Mouse (Mus musculus): ENCODE measurements around the gene Nkx2-5. TPM values are rescaled to one million over a fixed set of nuclear protein-coding genes. Genes with fewer than 3 reads are reported as not detected.

The Nkx2-5 gene
- polyA plus RNA-seq, 1 experiment: not detected

DNA sequence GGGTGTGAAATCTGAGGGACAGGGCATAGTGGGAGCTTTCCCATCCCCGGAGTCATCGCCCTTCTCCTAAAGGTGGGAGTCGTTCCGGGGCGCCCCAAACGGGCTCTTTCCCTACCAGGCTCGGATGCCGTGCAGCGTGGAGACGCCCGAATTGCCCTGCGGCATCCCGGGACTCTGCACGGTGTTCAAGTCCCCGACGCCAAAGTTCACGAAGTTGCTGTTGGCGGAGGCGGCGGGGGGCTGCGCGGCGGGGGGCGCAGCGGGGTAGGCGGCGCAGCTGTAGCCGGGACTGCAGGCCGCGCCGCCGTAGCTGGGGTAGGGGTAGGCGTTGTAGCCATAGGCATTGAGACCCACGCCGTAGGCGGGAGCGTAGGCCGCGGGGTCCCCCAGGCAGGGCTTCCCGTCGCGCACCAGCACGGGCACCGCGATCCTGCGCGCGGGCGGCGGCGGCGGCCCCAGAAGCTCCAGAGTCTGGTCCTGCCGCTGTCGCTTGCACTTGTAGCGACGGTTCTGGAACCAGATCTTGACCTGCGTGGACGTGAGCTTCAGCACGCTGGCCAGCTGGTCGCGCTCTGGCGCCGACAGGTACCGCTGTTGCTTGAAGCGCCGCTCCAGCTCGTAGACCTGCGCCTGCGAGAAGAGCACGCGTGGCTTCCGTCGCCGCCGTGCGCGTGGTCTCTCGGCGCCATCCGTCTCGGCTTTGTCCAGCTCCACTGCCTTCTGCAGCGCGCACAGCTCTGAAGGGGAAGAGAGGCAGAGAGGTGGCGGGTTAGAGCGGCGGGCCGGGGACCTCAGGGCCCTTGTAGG lies 5.7 kb downstream of the Nkx2-5 start:
- WGBS: under 1% methylated on average over 87 of the region's 87 CpGs
- DNase-seq (ENCODE audit: low read depth, low spot score): no peak

GRCm38 (mm10) chr17:26838191-26838910 lies 6.5 kb downstream of the Nkx2-5 start:
- DNase-seq (ENCODE audit: low read depth, low spot score): no peak
- 2% methylated on average over 37 of the region's 37 CpGs for WGBS

DNA sequence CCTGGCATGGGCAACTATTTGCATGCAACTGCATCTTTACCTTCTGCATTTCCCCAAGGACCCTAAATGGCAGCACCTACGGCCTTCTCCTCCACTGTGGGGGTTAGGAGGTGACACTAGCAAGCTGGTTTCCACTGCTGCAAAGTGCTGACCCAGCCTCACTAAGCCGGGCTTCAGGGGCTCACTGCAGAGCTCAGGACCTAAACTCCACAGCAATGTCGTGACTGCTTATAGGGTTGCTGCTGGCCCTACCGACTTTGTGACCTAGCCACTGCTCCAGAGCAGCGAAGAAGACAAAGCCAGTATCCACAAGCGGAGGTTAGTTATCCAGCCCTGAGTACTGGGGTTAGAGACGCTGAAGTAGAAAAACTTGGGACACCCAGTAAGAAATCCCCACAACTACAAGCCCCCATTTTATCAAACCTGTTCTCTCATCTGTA lies 7.2 kb downstream of the Nkx2-5 start:
- 9% methylated on average over 7 of the region's 7 CpGs for WGBS
- DNase-seq (ENCODE audit: low read depth, low spot score): no peak

DNA sequence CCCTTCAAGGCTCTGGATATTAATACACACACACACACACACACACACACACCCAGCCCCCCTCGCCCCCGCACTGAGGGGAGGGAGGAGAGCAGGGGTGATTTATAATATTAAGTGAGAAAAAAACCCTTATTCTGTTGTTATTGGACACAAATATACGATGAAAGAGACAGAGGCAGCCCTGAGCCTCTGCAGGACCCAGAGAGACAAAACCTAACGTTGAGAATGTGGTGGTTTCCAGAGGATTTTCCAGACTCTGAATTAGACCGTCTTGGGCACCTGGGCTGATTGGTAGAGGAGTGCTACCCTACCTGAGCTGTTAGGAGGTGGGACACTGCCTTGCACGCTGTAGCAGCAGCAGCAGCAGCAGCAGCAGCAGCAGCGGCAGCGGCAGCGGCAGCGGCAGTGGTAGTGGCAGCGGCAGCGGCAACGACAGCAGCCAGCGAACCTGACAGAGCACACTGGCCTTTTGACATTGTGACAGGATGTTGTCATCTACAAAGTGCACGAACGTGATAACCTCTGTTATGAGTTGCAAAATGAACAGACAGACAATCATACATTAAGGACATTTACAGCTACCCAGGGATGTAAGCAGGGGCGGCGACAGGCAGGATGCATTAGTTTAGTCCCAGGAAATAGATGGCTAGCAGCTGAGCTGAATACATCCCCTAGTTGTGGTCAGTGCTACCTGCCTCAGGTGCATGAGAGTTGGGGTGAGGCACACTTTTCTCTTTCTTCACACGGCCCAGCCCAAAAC lies 7.8 kb downstream of the Nkx2-5 start:
- DNase-seq (ENCODE audit: low read depth, low spot score): no peak

GRCm38 (mm10) chr17:26836377-26836776 lies 8.4 kb downstream of the Nkx2-5 start:
- WGBS: 50% methylated on average over 5 of the region's 5 CpGs
- DNase-seq (ENCODE audit: low read depth, low spot score): no peak

More for the DNA sequence above, 7.8 kb downstream of the Nkx2-5 start:
- WGBS: 8% methylated on average over 19 of the region's 19 CpGs

DNA sequence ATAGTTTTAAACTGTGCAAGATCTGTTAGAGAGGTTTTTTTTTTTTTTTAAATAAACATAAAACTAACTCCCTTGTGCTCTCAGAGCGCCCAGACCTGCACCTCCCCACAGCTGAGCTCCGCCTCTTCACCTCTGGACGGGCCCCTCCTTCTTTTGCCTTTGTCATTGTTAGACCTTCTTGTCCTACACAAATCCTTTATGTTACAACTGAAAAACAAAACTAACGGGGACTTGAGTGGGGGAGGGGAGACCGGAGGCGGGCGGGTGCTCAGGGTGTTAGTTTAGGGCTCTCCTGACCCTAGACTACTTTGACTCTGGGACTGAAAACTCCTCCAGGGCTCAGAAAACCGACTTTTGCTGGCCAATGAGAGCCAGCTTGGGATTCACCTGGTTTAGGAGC lies 8.9 kb downstream of the Nkx2-5 start:
- no peak for DNase-seq (ENCODE audit: low read depth, low spot score)
- WGBS: 19% methylated on average over 8 of the region's 8 CpGs

DNA sequence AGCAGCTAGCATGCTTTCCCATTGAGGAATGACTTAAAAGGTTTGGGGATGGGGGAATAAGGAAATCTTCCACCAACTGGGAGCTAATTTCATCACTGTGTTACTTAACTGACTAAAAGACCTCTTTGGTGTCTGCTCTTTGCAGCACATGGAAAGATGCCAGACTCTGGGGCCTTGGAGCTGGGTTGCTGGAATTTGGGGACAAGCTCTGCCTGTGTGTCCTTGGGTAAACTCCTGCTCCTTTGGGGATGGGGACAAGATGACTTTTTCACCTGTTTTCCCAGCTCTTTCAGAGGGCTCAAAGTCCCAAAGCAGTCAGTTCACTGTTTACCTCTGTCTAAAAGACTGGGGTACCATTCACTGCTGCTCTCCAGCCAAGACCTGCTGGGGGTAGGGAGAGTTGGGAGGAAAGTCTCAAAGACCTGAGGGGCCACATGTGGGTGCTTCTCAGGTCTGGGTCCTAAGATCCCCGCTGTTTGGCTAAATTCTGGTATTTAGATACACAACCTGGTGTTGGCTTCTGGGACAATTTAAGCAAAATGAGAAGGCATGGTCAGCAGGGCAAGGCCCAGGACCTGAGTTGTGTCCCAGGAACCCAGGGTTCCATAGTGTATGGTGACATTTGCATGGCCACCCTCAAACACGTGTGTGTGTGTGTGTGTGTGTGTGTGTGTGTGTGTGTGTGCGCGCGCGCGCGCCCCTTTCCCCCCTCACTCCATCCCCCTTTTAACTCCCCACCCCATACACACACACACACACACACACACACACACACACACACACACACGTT lies 9.6 kb downstream of the Nkx2-5 start:
- WGBS: 53% methylated on average over 8 of the region's 9 CpGs
- no peak for DNase-seq (ENCODE audit: low read depth, low spot score)

DNA sequence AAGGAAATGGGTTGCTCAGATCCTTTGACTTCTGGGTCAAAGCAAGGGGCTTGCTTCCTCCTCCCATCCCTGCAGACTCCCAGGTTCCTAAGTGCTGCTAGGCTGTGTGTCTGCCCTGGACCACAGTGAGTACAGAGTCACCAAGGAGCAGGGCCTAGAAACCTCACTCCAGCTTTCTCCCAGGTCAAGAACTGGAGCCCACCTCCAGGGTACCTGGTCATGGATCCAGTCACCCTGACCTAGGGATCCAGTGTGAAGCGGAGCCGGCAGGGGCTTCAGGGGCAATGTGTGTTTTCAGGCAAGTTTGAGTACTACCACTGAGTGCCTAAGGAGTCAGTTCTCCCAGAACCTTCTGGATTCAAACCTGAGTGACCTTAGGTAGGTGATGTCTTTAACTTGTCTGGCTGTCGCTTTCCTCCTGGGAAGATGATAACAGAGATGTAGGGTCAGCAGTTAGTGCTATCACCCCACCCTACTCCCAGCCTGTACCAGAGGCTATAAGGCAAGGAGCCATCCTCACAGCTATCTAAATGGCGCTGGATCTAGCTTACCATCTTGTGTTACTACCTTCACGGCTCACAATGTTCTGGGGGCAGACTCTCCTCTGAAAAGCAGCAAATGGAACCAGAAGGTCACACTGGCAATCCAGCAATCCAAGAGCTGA lies 10.4 kb downstream of the Nkx2-5 start:
- DNase-seq (ENCODE audit: low read depth, low spot score): no peak
- 75% methylated on average over 5 of the region's 5 CpGs for WGBS

- WGBS: 76% methylated on average over 2 of the region's 2 CpGs
- DNase-seq (ENCODE audit: low read depth, low spot score): no peak
Observed at GRCm38 (mm10) chr17:26833806-26834205, 11.0 kb downstream of the Nkx2-5 start.

DNA sequence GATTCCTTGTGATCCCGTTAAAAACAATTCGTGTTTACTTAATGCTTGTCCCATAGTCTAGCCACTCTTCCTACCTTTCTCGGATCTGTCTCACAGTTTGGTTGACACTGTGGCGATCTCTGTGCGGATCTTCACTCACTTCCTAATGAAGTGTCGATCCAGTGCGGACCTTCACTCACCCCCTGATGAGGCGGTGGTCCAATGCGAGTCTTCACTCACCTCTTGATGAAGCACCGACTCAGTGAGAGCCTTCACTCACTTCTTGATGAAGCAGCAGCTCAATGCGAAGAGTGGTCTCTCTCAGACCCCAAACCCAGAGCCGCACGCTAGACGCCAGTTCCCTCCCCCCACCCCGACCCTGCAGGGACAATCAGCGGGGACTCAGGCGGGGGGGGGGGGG lies 18.7 kb downstream of the Nkx2-5 start:
- 66% methylated on average over 16 of the region's 17 CpGs for WGBS
- no peak for DNase-seq (ENCODE audit: low read depth, low spot score)

- no peak for DNase-seq (ENCODE audit: low read depth, low spot score)
Observed at GRCm38 (mm10) chr17:26817776-26818175, 27.0 kb downstream of the Nkx2-5 start.

GRCm38 (mm10) chr17:26816810-26817209 lies 28.0 kb downstream of the Nkx2-5 start:
- WGBS: 74% methylated on average over 6 of the region's 6 CpGs
- DNase-seq (ENCODE audit: low read depth, low spot score): no peak

- WGBS: 78% methylated on average over 9 of the region's 9 CpGs
- DNase-seq (ENCODE audit: low read depth, low spot score): no peak
Observed at GRCm38 (mm10) chr17:26813497-26813896, 31.3 kb downstream of the Nkx2-5 start.

DNA sequence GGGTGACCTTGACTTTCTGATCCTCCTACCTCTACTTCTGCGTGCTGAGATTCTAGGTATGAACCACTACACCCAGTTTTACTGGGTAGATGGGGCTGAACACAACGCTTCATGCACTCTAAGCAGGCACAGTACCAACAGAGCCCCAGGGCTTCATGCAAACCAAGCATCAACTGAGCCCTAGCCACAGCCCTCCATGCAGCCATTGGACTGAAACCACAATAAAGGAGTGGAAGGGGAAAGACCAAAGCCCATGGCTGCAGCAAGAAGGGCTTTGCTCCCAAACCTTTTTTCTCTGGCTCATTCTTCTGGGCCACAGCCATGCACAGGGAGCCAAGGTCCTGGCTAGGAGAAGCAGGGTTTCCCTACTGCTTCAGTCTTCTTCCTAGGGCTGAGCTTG lies 32.2 kb downstream of the Nkx2-5 start:
- 77% methylated on average over 2 of the region's 2 CpGs for WGBS
- no peak for DNase-seq (ENCODE audit: low read depth, low spot score)

DNA sequence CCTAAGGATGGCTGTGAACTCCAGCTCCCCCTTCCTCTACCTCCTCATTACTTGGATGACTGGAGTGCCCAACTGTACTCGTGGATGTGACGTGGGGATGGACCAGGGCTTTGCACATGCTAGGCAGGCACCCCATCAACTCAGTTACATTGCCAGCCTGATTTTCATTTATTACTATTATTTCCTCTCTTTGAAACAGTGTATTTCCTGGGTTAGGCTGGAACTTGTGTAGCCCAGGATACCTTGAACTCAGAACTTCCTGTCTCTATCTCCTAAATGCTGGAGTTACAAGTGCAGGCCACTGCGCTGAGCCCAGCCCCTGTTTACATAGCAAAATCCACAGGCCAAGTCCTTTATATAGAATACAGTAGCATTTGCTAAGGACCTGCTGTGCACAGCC lies 41.9 kb downstream of the Nkx2-5 start:
- 75% methylated on average over 3 of the region's 3 CpGs for WGBS
- no peak for DNase-seq (ENCODE audit: low read depth, low spot score)

- no peak for DNase-seq (ENCODE audit: low read depth, low spot score)
- 60% methylated on average over 6 of the region's 6 CpGs for WGBS
Observed at GRCm38 (mm10) chr17:26797379-26798128, 47.3 kb downstream of the Nkx2-5 start.

GRCm38 (mm10) chr17:26795386-26795785 lies 49.4 kb downstream of the Nkx2-5 start:
- 74% methylated on average over 7 of the region's 7 CpGs for WGBS
- DNase-seq (ENCODE audit: low read depth, low spot score): no peak

GRCm38 (mm10) chr17:26794744-26795143 lies 50.1 kb downstream of the Nkx2-5 start:
- 18% methylated on average over 3 of the region's 3 CpGs for WGBS
- no peak for DNase-seq (ENCODE audit: low read depth, low spot score)
